Mouse (Mus musculus) ES-Bruce4 (cell line): ENCODE data around the gene Kcnip4. TPM values are rescaled to one million over a fixed set of nuclear protein-coding genes. Genes with fewer than 3 reads are reported as not detected.

ENCODE experiments used
- H3K27ac ChIP-seq: 2 replicates; pipeline ENCODE4 v1.5.1; 2012; ENCODE audit warnings: low read length, inconsistent platforms; ENCODE audit not compliant: insufficient read depth
- H3K27me3 ChIP-seq: 2 replicates; pipeline ENCODE4 v1.6.1; 2012; ENCODE audit warnings: mild to moderate bottlenecking, low read length, inconsistent platforms; ENCODE audit not compliant: control insufficient read depth, poor library complexity, insufficient read depth, severe bottlenecking
- H3K36me3 ChIP-seq: 2 replicates; pipeline ENCODE4 v1.6.1; 2012; ENCODE audit warnings: inconsistent platforms, mild to moderate bottlenecking, low read length, moderate library complexity; ENCODE audit not compliant: control insufficient read depth, poor library complexity, insufficient read depth, severe bottlenecking
- H3K4me1 ChIP-seq: one replicate; pipeline ENCODE4 v1.8.1; 2011; ENCODE audit warnings: low read length; ENCODE audit not compliant: control insufficient read depth, insufficient read depth
- H3K4me3 ChIP-seq: 2 replicates; pipeline ENCODE4 v1.5.1; 2011; ENCODE audit warnings: low read depth, mild to moderate bottlenecking, low read length
- H3K9ac ChIP-seq: 2 replicates; pipeline ENCODE4 v1.6.1; 2012; ENCODE audit warnings: low read depth, mild to moderate bottlenecking, inconsistent platforms; ENCODE audit not compliant: poor library complexity, severe bottlenecking
- H3K9me3 ChIP-seq: replicated peaks from 2 replicates; pipeline ENCODE4 v1.6.1; 2012; ENCODE audit warnings: mild to moderate bottlenecking, low read length, inconsistent platforms; ENCODE audit not compliant: control insufficient read depth, poor library complexity, insufficient read depth, severe bottlenecking
- CTCF ChIP-seq: IDR thresholded peaks from one replicate; pipeline ENCODE4 v1.8.1; 2011; ENCODE audit warnings: low read depth, low read length
- EP300 ChIP-seq: IDR thresholded peaks from 2 replicates; pipeline ENCODE4 v1.6.1; 2011; ENCODE audit warnings: low read depth, low read length; ENCODE audit not compliant: insufficient read depth
- POLR2A ChIP-seq: IDR thresholded peaks from one replicate; pipeline ENCODE4 v1.8.1; 2011; ENCODE audit warnings: low read length; ENCODE audit not compliant: insufficient read depth
- polyA plus RNA-seq: library from polyadenylated mRNA; stranded (reverse); fragments of >200 nt; gene quantifications from 2 replicates; pipeline ENCODE4 v1.2.4, GENCODE M21; 2011; ENCODE audit warnings: low read depth; ENCODE audit not compliant: missing spikeins, insufficient read depth, insufficient read length

The Kcnip4 gene
- polyA plus RNA-seq, 1 experiment: not detected

DNA sequence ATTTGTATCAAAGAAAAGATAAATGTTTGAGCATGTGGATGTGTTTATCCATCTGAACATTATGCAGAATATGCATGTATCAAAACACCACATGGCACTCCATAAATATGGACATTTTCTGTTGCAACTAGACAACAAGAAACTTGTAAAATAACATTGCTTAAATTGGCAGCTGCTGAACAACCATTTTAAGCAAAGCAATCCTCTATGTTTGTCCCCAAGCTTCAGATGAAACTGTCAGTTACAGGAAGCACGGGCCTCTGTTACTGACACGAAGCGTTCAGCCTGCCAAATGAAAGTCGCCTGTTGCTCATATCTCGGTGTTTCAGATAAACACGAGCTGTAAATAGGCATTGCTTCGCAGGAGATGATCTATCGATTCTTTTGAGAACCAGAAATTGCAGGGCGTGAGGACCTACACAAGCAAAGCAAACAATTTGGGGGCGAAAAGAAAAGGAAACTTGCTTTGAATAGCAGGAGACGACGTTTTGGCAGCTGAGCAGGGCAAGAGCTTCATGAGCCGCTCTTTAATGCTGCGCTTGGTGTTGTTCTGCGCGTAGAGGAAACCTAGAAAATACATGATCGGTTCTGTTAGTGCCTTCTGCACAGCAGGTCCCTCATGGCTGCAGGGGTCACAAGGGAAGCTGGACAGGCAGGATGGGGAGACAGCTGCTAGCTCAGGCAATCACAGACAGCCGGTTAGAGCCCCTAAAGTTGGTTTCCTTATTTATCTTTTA, 1015.3 kb downstream of the Kcnip4 start:
- TF ChIP-seq EP300 (no peak), CTCF (no peak), POLR2A (no peak)
- Histone ChIP-seq H3K9ac (no peak overlapping the region), H3K4me3 (no peak overlapping the region), H3K27ac (no peak overlapping the region), H3K9me3 (0 out of 2 replicates have a peak, but pooled peaks cover 4% of the 10 kb centered on the region), H3K36me3 (no peaks in the 10 kb centered on the region), H3K4me1 (no peaks in the 10 kb centered on the region), H3K27me3 (no peaks in the 10 kb centered on the region)

DNA sequence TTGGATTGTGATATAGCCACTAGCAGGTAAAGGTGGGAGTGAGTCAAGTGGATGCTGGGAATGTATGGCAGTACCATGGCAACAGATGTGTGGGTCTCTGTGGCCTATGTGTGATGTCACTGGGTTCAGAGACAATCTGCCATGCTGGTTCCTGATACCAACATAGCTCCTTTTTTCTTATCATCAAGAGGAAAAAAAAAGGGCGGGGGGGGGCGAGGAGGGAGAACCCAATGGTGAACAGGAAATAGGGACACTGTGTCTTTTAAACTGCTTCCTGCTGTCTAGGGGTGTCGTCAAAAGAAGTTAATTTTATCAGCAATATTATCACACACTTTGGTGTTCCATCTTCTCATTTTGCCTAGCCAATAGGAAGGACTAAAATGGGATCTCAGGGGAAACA, 1021.6 kb downstream of the Kcnip4 start:
- Histone ChIP-seq H3K9ac (no peak overlapping the region), H3K9me3 (no peaks in the 10 kb centered on the region), H3K36me3 (no peaks in the 10 kb centered on the region), H3K27ac (no peak overlapping the region), H3K4me3 (no peak overlapping the region), H3K4me1 (no peaks in the 10 kb centered on the region), H3K27me3 (no peaks in the 10 kb centered on the region; the same call in 1 of the 2 replicates)
- TF ChIP-seq POLR2A (no peak), EP300 (no peak), CTCF (no peak)

DNA sequence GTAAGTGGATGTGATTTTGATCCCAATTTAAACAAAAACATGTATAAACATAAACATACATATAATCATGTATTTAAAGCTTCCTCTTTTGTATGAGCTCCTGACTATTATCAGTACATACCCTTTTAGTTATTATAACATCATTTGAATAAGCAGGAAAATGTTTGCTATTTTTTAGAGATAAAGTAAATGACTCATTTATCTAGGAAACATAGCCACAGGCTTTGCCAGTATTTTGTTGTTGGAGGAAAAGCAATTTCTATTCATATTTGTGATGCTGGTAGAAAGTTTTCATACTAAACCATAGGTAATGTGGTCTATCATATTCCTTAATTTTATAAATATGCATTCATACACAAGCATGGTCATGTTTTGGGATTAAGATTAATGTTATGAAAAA, 1022.3 kb downstream of the Kcnip4 start:
- TF ChIP-seq CTCF: no peak
- no peak for TF ChIP-seq EP300
- TF ChIP-seq POLR2A: no peak
- Histone ChIP-seq H3K4me3 (no peak overlapping the region), H3K27ac (no peak overlapping the region), H3K27me3 (no peaks in the 10 kb centered on the region; the same call in 1 of the 2 replicates), H3K9me3 (no peaks in the 10 kb centered on the region), H3K36me3 (no peaks in the 10 kb centered on the region), H3K9ac (no peak overlapping the region), H3K4me1 (no peaks in the 10 kb centered on the region)

DNA sequence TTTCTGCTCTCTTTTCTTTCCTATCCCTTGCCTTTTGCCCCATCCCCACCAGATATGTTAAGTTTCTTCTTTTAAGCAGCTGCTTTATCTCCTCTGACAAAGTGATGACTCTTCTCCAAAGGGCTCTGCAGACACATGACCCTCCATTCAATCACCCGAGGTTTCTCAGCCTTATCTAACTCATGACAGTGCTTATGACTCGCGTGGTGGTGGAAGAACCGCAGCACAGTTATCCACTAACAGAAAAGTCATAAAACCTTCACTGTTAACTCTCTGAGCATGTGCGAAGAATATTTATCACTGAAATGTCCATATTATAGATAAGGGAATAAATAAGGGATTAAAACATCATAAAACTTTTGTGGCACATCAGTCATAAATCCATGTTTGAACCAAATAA, 1024.5 kb downstream of the Kcnip4 start:
- Histone ChIP-seq H3K36me3 (no peaks in the 10 kb centered on the region), H3K9me3 (no peaks in the 10 kb centered on the region), H3K27me3 (no peaks in the 10 kb centered on the region; the same call in 1 of the 2 replicates), H3K4me3 (no peak overlapping the region), H3K4me1 (no peaks in the 10 kb centered on the region), H3K27ac (no peak overlapping the region), H3K9ac (no peak overlapping the region)
- no peak for TF ChIP-seq EP300
- no peak for TF ChIP-seq CTCF
- TF ChIP-seq POLR2A: no peak

DNA sequence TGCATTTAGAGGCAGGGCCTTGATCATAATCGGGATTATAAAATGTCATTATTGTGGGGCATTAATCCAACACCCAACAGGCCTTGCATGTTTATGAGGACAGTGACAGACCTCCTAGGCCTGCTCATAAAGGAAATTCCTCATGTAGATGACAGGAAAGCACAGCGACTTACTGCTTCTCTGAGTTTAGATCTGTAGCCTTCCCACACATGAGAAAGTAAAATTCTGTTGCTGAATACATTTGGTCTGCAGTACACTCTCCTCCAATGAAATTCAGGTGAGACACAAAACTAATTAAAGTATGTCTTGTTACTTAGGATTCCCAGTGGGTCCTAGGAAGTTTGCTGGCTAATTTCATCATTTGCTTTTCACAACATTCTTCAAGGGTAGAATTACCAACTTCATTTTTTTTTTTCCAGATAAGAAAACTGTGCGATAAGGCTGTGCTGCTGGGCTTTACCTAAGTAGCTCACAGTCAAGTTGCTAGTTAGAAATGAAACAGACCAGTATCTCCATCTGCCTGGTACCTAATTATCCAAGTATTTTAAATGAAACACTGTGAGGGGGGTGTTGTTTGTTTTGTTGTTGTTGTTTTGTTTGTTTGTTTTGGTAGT, 1033.7 kb downstream of the Kcnip4 start:
- Histone ChIP-seq H3K27ac (no peak overlapping the region), H3K9me3 (no peaks in the 10 kb centered on the region), H3K4me3 (no peak overlapping the region), H3K36me3 (no peaks in the 10 kb centered on the region), H3K4me1 (no peaks in the 10 kb centered on the region), H3K27me3 (no peaks in the 10 kb centered on the region), H3K9ac (no peak overlapping the region)
- TF ChIP-seq POLR2A (no peak), CTCF (no peak), EP300 (no peak)
